Mouse (Mus musculus) lung, adult 2 months (tissue): ENCODE data around the gene Hhatl.

ENCODE experiments used
- CTCF ChIP-seq: fragments of 200-500 bp; IDR thresholded peaks from 2 replicates; pipeline ENCODE4 v1.5.1; 2011; ENCODE audit warnings: mild to moderate bottlenecking, low read length, control low read depth; ENCODE audit not compliant: insufficient read depth
- POLR2A ChIP-seq: fragments of 200-500 bp; IDR thresholded peaks from 2 replicates; pipeline ENCODE4 v1.6.1; 2011; ENCODE audit warnings: low read depth, mild to moderate bottlenecking, control low read depth, low read length, borderline replicate concordance; ENCODE audit errors: extremely low read depth

- TF ChIP-seq POLR2A, result no peak
- no peak for TF ChIP-seq CTCF
Measured at GRCm38 (mm10) chr9:121760271-121761090, 31.8 kb downstream of the Hhatl start.
